Mouse (Mus musculus): ENCODE results near the gene C2cd2l. TPM values are rescaled to one million over a fixed set of nuclear protein-coding genes. Genes with fewer than 3 reads are reported as not detected.

The C2cd2l gene
- polyA plus RNA-seq, 1 experiment from 2014 or later: 11.6 TPM

DNA sequence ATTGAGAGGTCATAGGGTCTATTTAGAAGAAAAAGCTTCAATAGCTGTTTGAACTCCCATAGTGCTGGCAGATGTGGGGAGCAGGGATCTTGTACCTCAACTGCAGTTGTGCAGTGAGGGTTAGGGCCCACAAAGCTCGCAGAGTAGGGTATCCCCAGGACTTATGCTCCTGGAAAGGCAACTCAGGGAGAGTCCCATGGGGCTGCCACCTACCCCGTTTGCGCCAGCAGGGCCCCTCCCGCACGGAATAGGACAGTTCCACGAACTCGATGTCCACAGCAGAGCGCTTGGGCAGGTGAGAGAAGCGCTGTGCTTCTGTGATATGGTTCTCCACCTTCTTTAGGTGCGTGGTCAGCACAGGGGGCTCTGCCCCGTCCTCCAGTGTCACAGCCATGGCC is 33.1 kb downstream of the C2cd2l start:
- no peak for DNase-seq (ENCODE audit: low spot score)
- ATAC-seq (replicated peaks; ENCODE audit: low FRiP score, low read depth): no peak

GRCm38 (mm10) chr9:44286256-44286850 is 33.7 kb downstream of the C2cd2l start:
- 14% methylated on average over 6 of the region's 6 CpGs for WGBS
- DNase-seq (ENCODE audit: low spot score) (no peak), ATAC-seq (replicated peaks; ENCODE audit: low FRiP score, low read depth) (no peak)
- Histone ChIP-seq H3K4me3 (replicated peaks; ENCODE audit: low read depth, low read length) (no peak overlapping the region), H3K9me3 (replicated peaks; ENCODE audit: low read length) (no peaks in the 10 kb centered on the region), H3K4me1 (replicated peaks; ENCODE audit: insufficient read depth, low read length) (peaks cover 4% of the 10 kb centered on the region; the same call in 1 of the 2 replicates), H3K27me3 (ENCODE audit: insufficient read depth, low read length) (no peaks in the 10 kb centered on the region), H3K27ac (no peak overlapping the region), H3K9ac (ENCODE audit: low read depth, low read length) (no peak overlapping the region), H3K36me3 (ENCODE audit: insufficient read depth, low read length) (no peaks in the 10 kb centered on the region), H3K4me2 (ENCODE audit: low read length) (no peak overlapping the region)
- no peak for TF ChIP-seq CTCF (IDR thresholded peaks at IDR 0.05; ENCODE audit: low read depth)

More for the DNA sequence above, 33.1 kb downstream of the C2cd2l start:
- TF ChIP-seq CTCF (IDR thresholded peaks at IDR 0.05; ENCODE audit: low read depth): no peak
- Histone ChIP-seq H3K27ac (no peak overlapping the region), H3K9me3 (replicated peaks; ENCODE audit: low read length) (no peaks in the 10 kb centered on the region), H3K27me3 (ENCODE audit: insufficient read depth, low read length) (no peaks in the 10 kb centered on the region), H3K4me2 (ENCODE audit: low read length) (peak overlapping the region; percentile 95), H3K36me3 (ENCODE audit: insufficient read depth, low read length) (no peaks in the 10 kb centered on the region), H3K4me3 (replicated peaks; ENCODE audit: low read depth, low read length) (peak overlapping the region; percentile 57), H3K4me1 (replicated peaks; ENCODE audit: insufficient read depth, low read length) (peaks cover 4% of the 10 kb centered on the region; the same call in 1 of the 2 replicates), H3K9ac (ENCODE audit: low read depth, low read length) (peak overlapping the region; percentile 61)
- 14% methylated on average over 11 of the region's 11 CpGs for WGBS

GRCm38 (mm10) chr9:44283183-44283582 is 36.9 kb downstream of the C2cd2l start:
- DNase-seq (ENCODE audit: low spot score): no peak
- TF ChIP-seq CTCF (IDR thresholded peaks at IDR 0.05; ENCODE audit: low read depth): no peak
- Histone ChIP-seq H3K9ac (ENCODE audit: low read depth, low read length) (no peak overlapping the region), H3K4me1 (replicated peaks; ENCODE audit: insufficient read depth, low read length) (no peaks in the 10 kb centered on the region; the same call in 1 of the 2 replicates), H3K9me3 (replicated peaks; ENCODE audit: low read length) (no peaks in the 10 kb centered on the region), H3K4me3 (replicated peaks; ENCODE audit: low read depth, low read length) (no peak overlapping the region), H3K27ac (no peak overlapping the region), H3K36me3 (ENCODE audit: insufficient read depth, low read length) (no peaks in the 10 kb centered on the region), H3K4me2 (ENCODE audit: low read length) (no peak overlapping the region), H3K27me3 (ENCODE audit: insufficient read depth, low read length) (no peaks in the 10 kb centered on the region)
- no peak for ATAC-seq (replicated peaks; ENCODE audit: low FRiP score, low read depth)
- WGBS: 64% methylated on average over 5 of the region's 5 CpGs

- Histone ChIP-seq H3K4me3 (replicated peaks; ENCODE audit: low read depth, low read length) (no peak overlapping the region), H3K36me3 (ENCODE audit: insufficient read depth, low read length) (no peaks in the 10 kb centered on the region), H3K9ac (ENCODE audit: low read depth, low read length) (no peak overlapping the region), H3K9me3 (replicated peaks; ENCODE audit: low read length) (no peaks in the 10 kb centered on the region), H3K27ac (no peak overlapping the region), H3K4me1 (replicated peaks; ENCODE audit: insufficient read depth, low read length) (0 out of 2 replicates have a peak, but pooled peaks cover 8% of the 10 kb centered on the region), H3K27me3 (ENCODE audit: insufficient read depth, low read length) (no peaks in the 10 kb centered on the region), H3K4me2 (ENCODE audit: low read length) (no peak overlapping the region)
- WGBS: 91% methylated on average over 4 of the region's 4 CpGs
- TF ChIP-seq CTCF (IDR thresholded peaks at IDR 0.05; ENCODE audit: low read depth): no peak
- ATAC-seq (replicated peaks; ENCODE audit: low FRiP score, low read depth) (no peak), DNase-seq (ENCODE audit: low spot score) (no peak)
These were observed 50.1 kb downstream of the C2cd2l start for GRCm38 (mm10) chr9:44269973-44270372.

GRCm38 (mm10) chr9:44269077-44269476 is 51.0 kb downstream of the C2cd2l start:
- ATAC-seq (replicated peaks; ENCODE audit: low FRiP score, low read depth): no peak
- no peak for DNase-seq (ENCODE audit: low spot score)

DNA sequence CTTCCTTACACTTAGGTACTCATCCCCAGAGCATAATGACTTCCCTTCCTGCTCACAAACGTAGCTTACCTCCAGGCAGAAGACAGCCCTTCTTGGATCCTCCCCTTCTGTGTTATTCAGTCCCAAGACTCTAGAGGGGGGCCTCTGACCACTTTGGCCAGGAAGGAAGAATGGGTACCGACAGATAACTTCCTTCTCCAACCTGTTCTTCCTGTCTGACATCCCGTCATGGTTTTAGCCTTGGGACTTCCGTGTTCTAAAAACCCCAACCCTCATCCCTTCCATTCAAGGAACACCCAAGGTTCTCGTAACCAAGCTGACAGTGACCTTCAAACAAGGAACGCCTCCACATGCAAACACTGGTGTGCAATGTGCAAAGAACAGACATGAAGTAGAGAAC is 51.7 kb downstream of the C2cd2l start, which contains the start of gene Nlrx1:
Gene Nlrx1 (minus strand): TSS at position 168 of the 400 bp plus-strand sequence.
- TF ChIP-seq CTCF (IDR thresholded peaks at IDR 0.05; ENCODE audit: low read depth): no peak
- no peaks in the 10 kb centered on the region for H3K9me3 ChIP-seq (replicated peaks; ENCODE audit: low read length)
- H3K4me2 ChIP-seq (ENCODE audit: low read length): peak within 1 kb of the TSS; percentile 87
- no peak for DNase-seq (ENCODE audit: low spot score)
- H3K36me3 ChIP-seq (ENCODE audit: insufficient read depth, low read length): no peaks in the 10 kb centered on the region
- no peak for ATAC-seq (replicated peaks; ENCODE audit: low FRiP score, low read depth)
- WGBS: 75% methylated on average over 6 of the region's 6 CpGs
- no peaks in the 10 kb centered on the region for H3K27me3 ChIP-seq (ENCODE audit: insufficient read depth, low read length)
- 0 out of 2 replicates have a peak, but pooled peaks cover 8% of the 10 kb centered on the region for H3K4me1 ChIP-seq (replicated peaks; ENCODE audit: insufficient read depth, low read length)
- peak within 1 kb of the TSS; percentile 70 for H3K27ac ChIP-seq
- H3K4me3 ChIP-seq (replicated peaks; ENCODE audit: low read depth, low read length): peak within 1 kb of the TSS; percentile 51
- peak within 1 kb of the TSS; percentile 83 for H3K9ac ChIP-seq (ENCODE audit: low read depth, low read length)

More at GRCm38 (mm10) chr9:44269077-44269476, 51.0 kb downstream of the C2cd2l start:
- 88% methylated on average over 3 of the region's 3 CpGs for WGBS
- Histone ChIP-seq H3K27me3 (ENCODE audit: insufficient read depth, low read length) (no peaks in the 10 kb centered on the region), H3K4me3 (replicated peaks; ENCODE audit: low read depth, low read length) (no peak overlapping the region), H3K9ac (ENCODE audit: low read depth, low read length) (no peak overlapping the region), H3K4me1 (replicated peaks; ENCODE audit: insufficient read depth, low read length) (0 out of 2 replicates have a peak, but pooled peaks cover 8% of the 10 kb centered on the region), H3K27ac (no peak overlapping the region), H3K9me3 (replicated peaks; ENCODE audit: low read length) (no peaks in the 10 kb centered on the region), H3K4me2 (ENCODE audit: low read length) (no peak overlapping the region), H3K36me3 (ENCODE audit: insufficient read depth, low read length) (no peaks in the 10 kb centered on the region)
- TF ChIP-seq CTCF (IDR thresholded peaks at IDR 0.05; ENCODE audit: low read depth): peak; percentile 65

Measured in kidney, postnatal 0 days (tissue).